Mouse (Mus musculus) neural tube, embryonic 14.5 days (tissue): ENCODE data around the gene Lta. TPM values are rescaled to one million over a fixed set of nuclear protein-coding genes. Genes with fewer than 3 reads are reported as not detected.

ENCODE experiments used
- ATAC-seq: fragments of 200-750 bp; cut with Nextera tagmentation; 2 replicates; pipeline ENCODE4 v1.8.0; 2017; ENCODE audit warnings: low read depth, mild to moderate bottlenecking, moderate TSS enrichment, moderate library complexity
- H3K27ac ChIP-seq: fragments of 300-500 bp; sonication (generic); 2 replicates; pipeline ENCODE4 v1.5.1; 2014; ENCODE audit warnings: low read depth, mild to moderate bottlenecking, control low read depth, low read length, moderate library complexity, mixed read lengths
- H3K27me3 ChIP-seq: fragments of 300-500 bp; sonication (generic); 2 replicates; pipeline ENCODE4 v1.6.1; 2014; ENCODE audit warnings: low read length; ENCODE audit not compliant: control insufficient read depth, insufficient read depth
- H3K36me3 ChIP-seq: fragments of 300-500 bp; sonication (generic); 2 replicates; pipeline ENCODE4 v1.6.1; 2014; ENCODE audit warnings: low read length, mixed read lengths; ENCODE audit not compliant: control insufficient read depth, insufficient read depth
- H3K4me1 ChIP-seq: fragments of 300-500 bp; sonication (generic); 2 replicates; pipeline ENCODE4 v1.6.1; 2014; ENCODE audit warnings: low read length; ENCODE audit not compliant: control insufficient read depth, insufficient read depth
- H3K4me2 ChIP-seq: fragments of 300-500 bp; sonication (generic); 2 replicates; pipeline ENCODE4 v1.6.1; 2014; ENCODE audit warnings: mild to moderate bottlenecking, low read depth, low read length, control low read depth
- H3K4me3 ChIP-seq: fragments of 300-500 bp; sonication (generic); 2 replicates; pipeline ENCODE4 v1.5.1; 2014; ENCODE audit warnings: low read depth, low read length, control low read depth, mixed read lengths
- H3K9ac ChIP-seq: fragments of 300-500 bp; sonication (generic); replicated peaks from 2 replicates; pipeline ENCODE4 v1.6.1; 2014; ENCODE audit warnings: low read depth, mild to moderate bottlenecking, control low read depth, low read length, mixed read lengths
- H3K9me3 ChIP-seq: fragments of 300-500 bp; sonication (generic); 2 replicates; pipeline ENCODE4 v1.6.1; 2016; ENCODE audit warnings: low read length; ENCODE audit not compliant: control insufficient read depth
- WGBS: fragments of 180-500 bp; shearing (Covaris S2); extraction: QIAGEN DNeasy Blood & Tissue Kit; methylation state at CpG from one replicate; pipeline ENCODE4 v1.1.7; 2014; 5-methylcytosine and 5-hydroxymethylcytosine counted together
- polyA plus RNA-seq: library from polyadenylated mRNA; unstranded; fragments of >200 nt; fragmentation: Nextera tagmentation; extraction: Ambion mirVana; gene quantifications from 2 replicates; pipeline ENCODE4 v1.2.1, GENCODE M21; 2014

Gene Lta
- polyA plus RNA-seq, 1 experiment from 2014 or later: 0.24 TPM

DNA sequence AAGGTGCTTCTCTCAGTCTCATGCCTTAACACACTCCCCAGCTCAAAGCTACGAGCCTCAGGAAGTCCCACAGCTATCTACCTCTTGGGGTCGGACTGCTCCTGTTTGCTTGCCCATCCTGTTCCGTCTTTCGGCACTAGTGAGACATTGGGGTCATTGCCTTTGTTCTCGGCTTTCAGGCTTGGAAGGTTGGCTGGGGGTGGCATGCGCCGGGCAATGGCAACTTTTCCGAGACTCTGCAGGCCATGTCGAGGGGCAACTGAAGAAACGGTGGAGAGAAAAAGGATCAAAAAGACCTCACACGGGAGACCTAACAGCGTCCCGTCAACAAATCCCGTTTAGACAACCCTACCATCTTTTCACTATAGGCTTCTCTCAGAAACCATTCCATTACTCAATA, 43.0 kb downstream of the Lta start:
- no peak overlapping the region for H3K9ac ChIP-seq
- 79% methylated on average over 14 of the region's 14 CpGs for WGBS
- H3K4me3 ChIP-seq: peak overlapping the region; percentile 89
- H3K36me3 ChIP-seq: peaks cover 48% of the 10 kb centered on the region
- ATAC-seq: no peak
- no peaks in the 10 kb centered on the region for H3K9me3 ChIP-seq
- H3K4me2 ChIP-seq: peak overlapping the region; percentile 89
- H3K4me1 ChIP-seq: peaks cover 26% of the 10 kb centered on the region
- H3K27ac ChIP-seq: no peak overlapping the region
- H3K27me3 ChIP-seq: no peaks in the 10 kb centered on the region

DNA sequence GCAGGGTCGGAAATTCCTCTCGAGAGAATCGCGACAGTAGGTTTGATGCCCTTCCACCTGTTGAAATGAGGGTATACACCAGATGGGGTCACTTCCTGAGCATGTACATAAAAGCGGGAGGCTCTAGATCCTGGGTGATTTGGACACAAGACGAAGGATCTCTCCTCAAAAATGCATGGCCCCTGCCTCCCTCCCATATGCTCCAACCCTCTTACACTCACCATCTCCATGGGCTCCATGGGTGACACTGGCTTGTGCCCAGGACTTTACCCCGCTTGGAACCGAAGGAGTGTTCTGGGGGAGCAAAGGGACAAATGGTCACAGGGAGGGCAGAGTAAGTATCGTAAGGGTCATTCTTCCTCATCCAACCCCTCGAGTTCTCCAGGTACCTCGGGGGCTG, 43.7 kb downstream of the Lta start:
- no peak for ATAC-seq
- 75% methylated on average over 11 of the region's 11 CpGs for WGBS
- H3K9ac ChIP-seq: no peak overlapping the region

DNA sequence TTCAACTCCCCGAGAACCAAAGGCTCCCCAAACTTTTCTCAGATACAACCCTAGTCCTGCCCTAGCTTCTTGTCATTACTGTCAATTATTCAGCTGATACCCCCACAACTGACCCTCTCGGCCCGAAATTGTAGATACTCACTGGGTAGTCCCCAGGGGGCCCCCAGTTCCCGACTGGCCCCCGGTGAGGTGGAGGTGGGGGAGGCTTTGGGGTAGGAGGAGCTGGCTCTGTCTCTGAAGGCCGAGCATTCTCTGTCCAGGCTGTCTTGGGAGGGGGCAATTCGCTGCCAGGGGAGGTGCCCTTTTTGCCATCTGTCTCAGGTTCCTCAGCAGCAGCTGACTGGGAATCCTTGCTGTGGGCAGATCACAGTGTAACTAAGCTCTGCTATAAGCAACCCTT, 45.5 kb downstream of the Lta start:
- Histone ChIP-seq H3K9me3 (no peaks in the 10 kb centered on the region), H3K4me1 (peaks cover 17% of the 10 kb centered on the region; the same call in 1 of the 2 replicates), H3K4me3 (no peak overlapping the region), H3K4me2 (no peak overlapping the region), H3K27me3 (no peaks in the 10 kb centered on the region), H3K9ac (no peak overlapping the region), H3K36me3 (peaks cover 73% of the 10 kb centered on the region), H3K27ac (no peak overlapping the region)
- 85% methylated on average over 7 of the region's 7 CpGs for WGBS
- ATAC-seq: no peak

More for the DNA sequence above, 43.7 kb downstream of the Lta start:
- peaks cover 24% of the 10 kb centered on the region for H3K4me1 ChIP-seq
- no peaks in the 10 kb centered on the region for H3K27me3 ChIP-seq
- H3K36me3 ChIP-seq: peaks cover 55% of the 10 kb centered on the region
- no peak overlapping the region for H3K4me2 ChIP-seq
- no peaks in the 10 kb centered on the region for H3K9me3 ChIP-seq
- no peak overlapping the region for H3K4me3 ChIP-seq
- no peak overlapping the region for H3K27ac ChIP-seq

DNA sequence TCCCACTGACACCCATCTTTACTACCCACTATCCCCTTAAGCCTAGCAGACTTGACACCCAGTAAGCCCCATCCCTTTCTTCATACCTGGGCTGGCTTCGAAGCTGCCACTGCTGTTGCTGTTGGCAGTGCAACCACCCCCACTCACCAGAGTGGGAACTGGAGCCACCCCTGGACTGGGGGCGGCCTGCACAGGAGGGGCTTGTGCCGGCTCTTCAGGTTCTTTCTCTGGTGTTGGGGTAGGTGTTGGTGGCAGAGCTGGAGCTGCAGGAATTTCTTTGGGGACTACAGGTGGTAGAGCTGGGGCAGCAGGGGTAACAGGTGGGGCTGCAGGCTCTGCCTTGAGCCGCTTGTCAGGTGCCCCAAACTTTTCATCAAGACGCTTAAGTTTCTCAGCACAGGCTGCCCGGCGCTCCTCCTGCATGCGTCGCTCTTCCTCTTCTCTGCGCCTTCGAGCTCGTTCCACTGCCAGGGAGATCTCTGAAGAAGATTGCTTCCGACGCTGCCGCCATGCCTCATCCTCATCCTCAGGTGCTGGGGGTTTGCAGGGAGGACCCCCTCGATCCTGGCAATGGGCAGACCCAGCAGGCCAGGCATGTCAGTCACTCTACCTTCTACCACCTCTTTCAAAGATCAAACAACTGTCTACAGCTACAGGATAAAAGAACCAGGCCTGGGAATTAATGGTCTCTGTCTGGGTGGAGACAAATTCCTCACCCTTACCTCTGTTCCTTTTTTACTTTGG, 46.1 kb downstream of the Lta start:
- no peak for ATAC-seq
- H3K4me2 ChIP-seq: no peak overlapping the region
- H3K27me3 ChIP-seq: no peaks in the 10 kb centered on the region
- peaks cover 17% of the 10 kb centered on the region; the same call in 1 of the 2 replicates for H3K4me1 ChIP-seq
- no peak overlapping the region for H3K27ac ChIP-seq
- no peak overlapping the region for H3K9ac ChIP-seq
- 94% methylated on average over 16 of the region's 16 CpGs for WGBS
- H3K9me3 ChIP-seq: no peaks in the 10 kb centered on the region
- peaks cover 79% of the 10 kb centered on the region for H3K36me3 ChIP-seq
- H3K4me3 ChIP-seq: no peak overlapping the region

DNA sequence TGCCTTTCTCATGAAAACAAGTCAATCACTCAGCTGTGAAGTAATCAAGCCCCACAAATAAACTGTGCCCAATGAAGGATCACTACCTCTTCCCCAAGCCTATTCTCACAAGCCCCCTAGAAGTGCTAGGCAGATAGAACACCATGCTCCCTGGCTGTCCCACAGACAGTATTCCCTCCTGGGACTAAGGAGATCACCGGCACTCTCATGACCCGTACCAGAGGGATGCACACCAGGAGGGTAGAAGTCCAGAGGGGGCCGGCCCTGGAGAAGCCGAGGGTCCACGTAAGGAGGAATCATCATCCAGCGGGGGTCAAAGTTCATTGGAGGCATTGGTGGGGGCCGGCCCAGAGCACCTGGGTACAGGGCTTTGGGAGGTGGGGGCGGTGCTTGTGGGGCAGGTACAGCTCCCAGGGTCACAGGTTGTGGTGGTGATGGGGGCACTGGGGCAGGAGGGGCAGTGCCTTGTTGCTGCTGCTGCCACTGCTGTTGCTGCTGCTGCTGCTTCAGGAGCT, 47.4 kb downstream of the Lta start:
- WGBS: 93% methylated on average over 8 of the region's 8 CpGs
- no peak overlapping the region for H3K4me2 ChIP-seq

DNA sequence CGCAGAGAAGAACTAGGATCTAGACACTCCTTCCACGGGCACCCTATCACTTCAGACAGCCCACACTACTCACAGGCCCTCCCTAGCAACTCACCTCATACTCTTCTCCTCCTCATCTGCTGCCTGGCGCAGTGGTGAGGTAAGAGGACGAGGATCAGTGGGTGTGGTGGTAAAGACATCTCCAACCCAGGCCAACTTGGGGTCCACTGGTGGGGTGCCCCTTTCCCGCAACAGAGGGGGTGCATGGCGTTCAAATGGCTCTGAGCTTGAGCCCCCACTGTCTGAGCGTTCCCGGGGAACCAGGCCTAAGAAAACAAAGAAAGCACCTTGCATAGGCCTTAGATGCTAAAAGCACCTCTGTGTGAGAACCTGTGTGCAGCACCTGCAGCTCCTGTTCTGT, 47.9 kb downstream of the Lta start:
- Histone ChIP-seq H3K27me3 (no peaks in the 10 kb centered on the region), H3K9ac (no peak overlapping the region), H3K4me2 (no peak overlapping the region), H3K4me3 (no peak overlapping the region), H3K4me1 (peaks cover 7% of the 10 kb centered on the region; the same call in 1 of the 2 replicates), H3K27ac (no peak overlapping the region), H3K9me3 (no peaks in the 10 kb centered on the region), H3K36me3 (peaks cover 97% of the 10 kb centered on the region)
- WGBS: 94% methylated on average over 8 of the region's 8 CpGs
- no peak for ATAC-seq

More for the DNA sequence above, 47.4 kb downstream of the Lta start:
- H3K4me1 ChIP-seq: peaks cover 11% of the 10 kb centered on the region; the same call in 1 of the 2 replicates
- no peak overlapping the region for H3K9ac ChIP-seq
- no peak overlapping the region for H3K27ac ChIP-seq
- H3K4me3 ChIP-seq: no peak overlapping the region
- no peaks in the 10 kb centered on the region for H3K9me3 ChIP-seq
- H3K36me3 ChIP-seq: peaks cover 92% of the 10 kb centered on the region
- H3K27me3 ChIP-seq: no peaks in the 10 kb centered on the region
- no peak for ATAC-seq

DNA sequence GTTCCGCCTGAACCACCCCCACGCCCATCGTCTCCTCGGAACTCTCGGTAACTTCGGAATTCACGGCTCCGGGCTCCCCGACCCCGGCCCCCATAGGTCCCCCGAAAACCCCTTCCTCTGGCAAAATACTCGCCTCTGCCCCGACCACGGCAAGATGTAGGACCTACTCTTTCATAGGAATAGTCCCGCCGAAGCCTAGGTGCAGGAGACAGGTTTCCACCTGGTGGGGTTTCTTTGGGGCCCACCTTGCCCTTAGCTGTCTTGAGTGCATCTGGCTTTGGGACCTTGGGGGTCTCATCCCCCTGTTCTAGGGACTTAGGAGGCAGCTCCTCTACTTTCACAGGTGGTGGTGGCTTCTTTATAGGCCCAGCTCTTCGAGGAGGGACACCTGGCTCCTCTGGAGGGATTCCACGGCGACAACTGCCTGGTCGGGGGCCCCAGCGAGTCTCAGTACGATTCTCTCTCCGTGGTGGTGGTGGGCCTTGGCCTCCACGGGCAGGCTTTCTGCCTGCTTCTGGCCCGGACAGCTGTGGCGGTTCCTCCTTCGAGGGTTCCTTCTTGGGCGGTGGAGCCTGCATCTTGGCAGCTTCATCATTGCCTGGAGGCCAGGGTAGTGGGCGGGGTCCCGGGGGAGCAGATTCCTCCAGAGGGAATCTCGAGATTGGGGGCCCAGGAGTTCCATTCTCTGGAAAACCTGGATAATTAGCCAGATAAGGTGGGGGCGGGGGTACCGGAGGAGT, 48.5 kb downstream of the Lta start:
- Histone ChIP-seq H3K4me2 (no peak overlapping the region), H3K36me3 (peaks cover 100% of the 10 kb centered on the region), H3K27me3 (no peaks in the 10 kb centered on the region), H3K9me3 (no peaks in the 10 kb centered on the region), H3K4me1 (peaks cover under 1% of the 10 kb centered on the region; the same call in 1 of the 2 replicates), H3K9ac (no peak overlapping the region), H3K4me3 (no peak overlapping the region), H3K27ac (no peak overlapping the region)
- 92% methylated on average over 33 of the region's 33 CpGs for WGBS
- ATAC-seq: no peak

DNA sequence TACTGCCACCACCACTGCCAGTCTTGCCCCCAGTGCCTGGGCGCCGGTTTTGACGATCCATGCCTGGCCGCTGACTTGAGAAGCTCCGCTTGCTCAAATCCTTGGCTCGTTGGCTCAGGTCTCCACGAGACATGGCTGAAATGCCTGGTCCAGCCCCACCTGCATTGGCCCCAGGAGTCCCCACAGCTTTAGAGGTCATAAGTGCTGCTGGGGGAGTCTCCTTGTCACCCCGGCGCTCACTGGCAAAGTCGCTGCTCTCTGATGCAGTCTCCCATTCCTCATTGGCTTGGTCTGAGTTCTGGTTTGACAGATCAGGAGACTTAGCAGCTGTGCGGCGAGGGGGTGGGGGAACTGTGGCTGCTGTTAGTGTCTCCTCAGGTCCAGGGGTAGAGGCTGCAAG, 49.7 kb downstream of the Lta start:
- no peak overlapping the region for H3K4me2 ChIP-seq
- ATAC-seq: no peak

DNA sequence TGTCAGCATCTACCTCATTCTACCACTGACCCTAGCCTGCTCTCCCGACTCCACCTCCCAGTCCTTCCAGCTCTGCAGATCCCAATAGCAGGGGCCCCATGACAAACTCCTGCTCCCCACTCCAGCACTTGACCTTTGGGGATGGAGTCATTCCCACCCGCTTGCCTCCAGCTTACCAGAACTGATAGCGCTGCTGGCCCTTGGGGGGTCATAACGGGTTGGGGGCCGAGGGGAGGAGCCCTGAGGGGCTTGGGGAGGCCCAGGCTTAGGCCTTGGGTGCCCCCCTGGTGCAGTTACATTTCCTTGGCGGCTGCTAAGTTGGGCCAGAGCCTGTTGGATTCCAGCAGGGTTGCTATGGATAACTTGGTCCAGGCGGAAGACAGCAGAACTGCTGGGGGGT, 50.5 kb downstream of the Lta start:
- no peak overlapping the region for H3K9ac ChIP-seq
- no peak overlapping the region for H3K4me2 ChIP-seq
- no peak overlapping the region for H3K4me3 ChIP-seq
- H3K36me3 ChIP-seq: peaks cover 98% of the 10 kb centered on the region
- no peak overlapping the region for H3K27ac ChIP-seq
- H3K27me3 ChIP-seq: no peaks in the 10 kb centered on the region
- 79% methylated on average over 7 of the region's 7 CpGs for WGBS
- no peaks in the 10 kb centered on the region for H3K9me3 ChIP-seq
- ATAC-seq: no peak
- H3K4me1 ChIP-seq: no peaks in the 10 kb centered on the region

More for the DNA sequence above, 49.7 kb downstream of the Lta start:
- Histone ChIP-seq H3K9me3 (no peaks in the 10 kb centered on the region), H3K27ac (no peak overlapping the region), H3K27me3 (no peaks in the 10 kb centered on the region), H3K4me1 (no peaks in the 10 kb centered on the region), H3K4me3 (no peak overlapping the region), H3K9ac (no peak overlapping the region), H3K36me3 (peaks cover 98% of the 10 kb centered on the region)
- WGBS: 93% methylated on average over 12 of the region's 12 CpGs
